In the genomic region with DNA sequence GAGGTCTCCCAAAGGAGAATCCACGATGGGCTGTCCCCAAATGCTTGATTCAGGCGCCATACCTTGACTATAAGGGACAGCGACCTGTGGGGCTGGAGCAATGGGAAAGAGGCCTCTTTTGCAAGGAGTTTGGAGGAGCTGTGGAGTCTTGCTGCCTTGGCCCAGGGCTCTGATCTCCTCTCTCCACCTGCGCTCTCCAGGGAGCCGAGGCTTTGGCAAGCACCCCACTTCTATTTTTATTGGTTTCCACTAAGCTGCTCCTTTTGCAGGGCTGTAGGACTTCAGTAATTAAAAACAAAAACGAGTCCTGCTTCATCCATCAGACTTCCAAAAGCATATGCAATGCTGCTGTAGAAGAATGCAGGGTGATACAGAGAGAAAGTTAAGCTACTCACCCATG, we compare ENCODE assay signal across 15 mouse cellular contexts. TPM values are rescaled to one million over a fixed set of nuclear protein-coding genes. Genes with fewer than 3 reads are reported as not detected.
DNase-seq lines count a peak whose midpoint lies in the region; ATAC-seq and TF ChIP-seq lines count a peak whose summit lies in the region.
"Had no signal": no experiment of that assay in that cellular context is flagged by ENCODE, and none has a peak within 500 bp of the region (broad histone marks: within the 10 kb centered on the region; RNA-seq: fewer than 3 reads in every experiment).

No protein-coding gene starts in this region.

- H3K27ac ChIP-seq in embryonic facial prominence, embryonic 12.5 days, result 0 out of 2 replicates have a peak overlapping the region, but pooled peaks have one; percentile 4
- H3K27ac ChIP-seq in embryonic facial prominence, embryonic 10.5 days (replicated peaks), result no peak overlapping the region; the same call in 1 of the 2 replicates
- H3K27ac ChIP-seq in hindbrain, postnatal 0 days, result no peak overlapping the region
- no peak overlapping the region for H3K27ac ChIP-seq in layer of hippocampus, adult 2 months
- H3K27ac ChIP-seq: liver, embryonic 14.5 days had no signal

- no peak overlapping the region for H3K9ac ChIP-seq in embryonic facial prominence, embryonic 12.5 days
- H3K9ac ChIP-seq in hindbrain, postnatal 0 days (replicated peaks; ENCODE audit: low read length), result no peak overlapping the region
- H3K9ac ChIP-seq: liver, embryonic 14.5 days had no signal

- no peak for ATAC-seq in embryonic facial prominence, embryonic 12.5 days (ENCODE audit: insufficient number of reproducible peaks, insufficient read depth, low FRiP score, low TSS enrichment)
- no peak for ATAC-seq in hindbrain, postnatal 0 days

- no peak overlapping the region for H3K4me2 ChIP-seq in embryonic facial prominence, embryonic 12.5 days (replicated peaks)
- no peak overlapping the region for H3K4me2 ChIP-seq in hindbrain, postnatal 0 days (ENCODE audit: low read depth, low read length)

- no peaks in the 10 kb centered on the region for H3K9me3 ChIP-seq in embryonic facial prominence, embryonic 12.5 days
- no peaks in the 10 kb centered on the region for H3K9me3 ChIP-seq in embryonic facial prominence, embryonic 10.5 days
- no peaks in the 10 kb centered on the region for H3K9me3 ChIP-seq in hindbrain, postnatal 0 days (ENCODE audit: low read length)

- 0 out of 2 replicates have a peak, but pooled peaks cover 2% of the 10 kb centered on the region for H3K27me3 ChIP-seq in embryonic facial prominence, embryonic 12.5 days
- peaks cover 93% of the 10 kb centered on the region for H3K27me3 ChIP-seq in embryonic facial prominence, embryonic 10.5 days (replicated peaks; ENCODE audit: low read depth, poor library complexity, severe bottlenecking)
- H3K27me3 ChIP-seq in hindbrain, postnatal 0 days (ENCODE audit: insufficient read depth, low read length), result peaks cover 24% of the 10 kb centered on the region

- TF ChIP-seq CTCF in hindbrain, postnatal 0 days (IDR thresholded peaks at IDR 0.05; ENCODE audit: low read depth), result no peak
- TF ChIP-seq CTCF in layer of hippocampus, adult 2 months (conservative IDR thresholded peaks at IDR 0.05), result no peak

- H3K4me1 ChIP-seq in embryonic facial prominence, embryonic 12.5 days, result peaks cover 39% of the 10 kb centered on the region
- H3K4me1 ChIP-seq in embryonic facial prominence, embryonic 10.5 days, result peaks cover 44% of the 10 kb centered on the region
- H3K4me1 ChIP-seq in hindbrain, postnatal 0 days (ENCODE audit: insufficient read depth, low read length), result 0 out of 2 replicates have a peak, but pooled peaks cover 6% of the 10 kb centered on the region

- DNase-seq in embryonic facial prominence, embryonic 10.5 days (ENCODE audit: low spot score), result no peak
- peak; percentile 26 for DNase-seq in Muller cell, postnatal 12 days (ENCODE audit: inconsistent ontology term)
- peak; percentile 53 to 73 for DNase-seq in cerebellum, postnatal 14 days
- DNase-seq in heart, adult 9 months (ENCODE audit: low spot score in 2 of 2), result peak; percentile 48 to 50
- no peak for DNase-seq in hindbrain, postnatal 0 days (ENCODE audit: low spot score)
- no peak for DNase-seq in layer of hippocampus, postnatal 36 days
- no peak for DNase-seq in layer of hippocampus, adult 2 months (ENCODE audit: low spot score in 2 of 2)
- DNase-seq: kidney, adult 11 months had no signal

- WGBS in embryonic facial prominence, embryonic 12.5 days, result 39% methylated on average over 6 of the region's 6 CpGs
- WGBS in embryonic facial prominence, embryonic 10.5 days, result 27% methylated on average over 6 of the region's 6 CpGs
- WGBS in hindbrain, postnatal 0 days, result 38% methylated on average over 6 of the region's 6 CpGs

- no peak overlapping the region for H3K4me3 ChIP-seq in embryonic facial prominence, embryonic 12.5 days
- H3K4me3 ChIP-seq in embryonic facial prominence, embryonic 10.5 days, result no peak overlapping the region
- no peak overlapping the region for H3K4me3 ChIP-seq in hindbrain, postnatal 0 days (ENCODE audit: low read length)
- no peak overlapping the region for H3K4me3 ChIP-seq in layer of hippocampus, adult 2 months

- H3K36me3 ChIP-seq in embryonic facial prominence, embryonic 12.5 days, result peaks cover 16% of the 10 kb centered on the region
- H3K36me3 ChIP-seq in embryonic facial prominence, embryonic 10.5 days (replicated peaks), result peaks cover 15% of the 10 kb centered on the region
- no peaks in the 10 kb centered on the region for H3K36me3 ChIP-seq in hindbrain, postnatal 0 days (ENCODE audit: insufficient read depth, low read length)

RNA-seq across cellular contexts. Expression of a gene that starts 2.2 kb away (rescaled TPM):
- polyA plus RNA-seq in embryonic facial prominence, embryonic 12.5 days (2016; fragmentation: Nextera tagmentation; extraction: Ambion mirVana), result 0.23 and 0.36 TPM in 2 replicates
- not detected in 2 replicates for polyA plus RNA-seq in embryonic facial prominence, embryonic 10.5 days (2016; fragmentation: Nextera tagmentation; extraction: Ambion mirVana)
- not detected in 2 replicates for total RNA-seq in hindbrain, postnatal 0 days (2014; rRNA removed)
- not detected in 2 replicates for polyA plus RNA-seq in hindbrain, postnatal 0 days (2015; fragmentation: Nextera tagmentation; extraction: Ambion mirVana)
- not detected for total RNA-seq in layer of hippocampus, postnatal 36 days (2021)
- total RNA-seq in layer of hippocampus, adult 2 months (2021), result not detected
- total RNA-seq: hematopoietic stem cell, adult 5-6 weeks; layer of hippocampus, postnatal 10 days; megakaryocyte progenitor cell, adult 5-6 weeks had no signal
- polyA plus RNA-seq: liver, embryonic 14.5 days; spleen, adult 2 months; thymus, postnatal 0 days had no signal

RNA-seq across cellular contexts. Expression of a gene that starts 9.0 kb away (rescaled TPM):
- polyA plus RNA-seq in embryonic facial prominence, embryonic 12.5 days (2016; fragmentation: Nextera tagmentation; extraction: Ambion mirVana), result 41.5 and 45.7 TPM in 2 replicates
- 22.9 and 24.8 TPM in 2 replicates for polyA plus RNA-seq in embryonic facial prominence, embryonic 10.5 days (2016; fragmentation: Nextera tagmentation; extraction: Ambion mirVana)
- 4.3 and 10.8 TPM in 2 replicates for total RNA-seq in hindbrain, postnatal 0 days (2014; rRNA removed)
- 5.4 and 5.9 TPM in 2 replicates for polyA plus RNA-seq in hindbrain, postnatal 0 days (2015; fragmentation: Nextera tagmentation; extraction: Ambion mirVana)
- total RNA-seq in layer of hippocampus, postnatal 36 days (2021), result 1 to 10 TPM; 3.8 to 5.2 TPM
- total RNA-seq in layer of hippocampus, adult 2 months (2021), result 1 to 10 TPM; 3.0 to 3.2 TPM
- total RNA-seq: megakaryocyte progenitor cell, adult 5-6 weeks had no signal

Comparison
In these comparisons a context has a peak if more than half of its experiments do, and no peak if none do; other contexts are left out.
1. DNase-seq: peak in Muller cell, postnatal 12 days (single experiment), cerebellum, postnatal 14 days (2 of 2) and heart, adult 9 months (2 of 2); none in embryonic facial prominence, embryonic 10.5 days (single experiment), hindbrain, postnatal 0 days (single experiment), layer of hippocampus, postnatal 36 days (0 of 2) and layer of hippocampus, adult 2 months (0 of 2).